ENCODE assay signal across 23 mouse cellular contexts in genomic region chr1:56953538-56953937, GRCm38 (mm10). TPM values are rescaled to one million over a fixed set of nuclear protein-coding genes. Genes with fewer than 3 reads are reported as not detected.
DNase-seq lines count a peak whose midpoint lies in the region; ATAC-seq and TF ChIP-seq lines count a peak whose summit lies in the region.
"Had no signal": no experiment of that assay in that cellular context is flagged by ENCODE, and none has a peak within 500 bp of the region (broad histone marks: within the 10 kb centered on the region; RNA-seq: fewer than 3 reads in every experiment).

No protein-coding gene starts in this region.

- no peaks in the 10 kb centered on the region for H3K27me3 ChIP-seq in forebrain, postnatal 0 days (ENCODE audit: insufficient read depth, low read length)
- H3K27me3 ChIP-seq in forebrain, embryonic 11.5 days (ENCODE audit: control insufficient read depth, insufficient read depth, low read length), result no peaks in the 10 kb centered on the region
- no peaks in the 10 kb centered on the region for H3K27me3 ChIP-seq in ES-Bruce4 (ENCODE audit: control insufficient read depth, insufficient read depth, low read length, poor library complexity, severe bottlenecking)
- no peaks in the 10 kb centered on the region for H3K27me3 ChIP-seq in kidney, embryonic 14.5 days (ENCODE audit: control insufficient read depth, insufficient read depth, low read length)
- no peaks in the 10 kb centered on the region for H3K27me3 ChIP-seq in intestine, postnatal 0 days (replicated peaks; ENCODE audit: control insufficient read depth, insufficient read depth, low read length)
- H3K27me3 ChIP-seq: hindbrain, embryonic 13.5 days; intestine, embryonic 15.5 days had no signal

- H3K4me3 ChIP-seq in forebrain, postnatal 0 days (ENCODE audit: low read depth, low read length), result no peak overlapping the region
- no peak overlapping the region for H3K4me3 ChIP-seq in forebrain, embryonic 11.5 days (ENCODE audit: low read depth, low read length)
- H3K4me3 ChIP-seq in ES-Bruce4 (ENCODE audit: low read depth, low read length), result no peak overlapping the region
- no peak overlapping the region for H3K4me3 ChIP-seq in kidney, embryonic 14.5 days (ENCODE audit: low read length)
- H3K4me3 ChIP-seq in intestine, postnatal 0 days (ENCODE audit: low read depth, low read length), result no peak overlapping the region
- H3K4me3 ChIP-seq: forebrain, embryonic 10.5 days; hindbrain, embryonic 10.5 days; hindbrain, embryonic 13.5 days; intestine, embryonic 15.5 days had no signal

- ATAC-seq in forebrain, postnatal 0 days, result no peak
- no peak for ATAC-seq in forebrain, embryonic 11.5 days (replicated peaks; ENCODE audit: low FRiP score)
- no peak for ATAC-seq in kidney, embryonic 14.5 days (ENCODE audit: low FRiP score, low TSS enrichment)
- no peak for ATAC-seq in intestine, postnatal 0 days
- ATAC-seq: forebrain, embryonic 14.5 days; hindbrain, embryonic 16.5 days; intestine, embryonic 15.5 days had no signal

- WGBS in forebrain, postnatal 0 days, result 70% methylated on average over 2 of the region's 2 CpGs
- WGBS in forebrain, embryonic 11.5 days, result 83% methylated on average over 2 of the region's 2 CpGs
- 87% methylated on average over 2 of the region's 2 CpGs for WGBS in kidney, embryonic 14.5 days
- 59% methylated on average over 2 of the region's 2 CpGs for WGBS in intestine, postnatal 0 days

- no peak for DNase-seq in forebrain, postnatal 0 days
- DNase-seq in forebrain, embryonic 11.5 days (ENCODE audit: low spot score), result no peak
- DNase-seq in R1 (ENCODE audit: low read depth, low spot score), result peak; percentile 89
- DNase-seq: adrenal gland, adult 2 months; adrenal gland, postnatal 14 days; cerebellum, adult 11 months; cerebellum, adult 2 months; cerebellum, adult 9-11 months; cerebellum, postnatal 25 days; gastrocnemius, postnatal 10 days; gastrocnemius, postnatal 36 days; heart, postnatal 36 days; kidney, adult 18-20 months had no signal

- H3K27ac ChIP-seq in forebrain, postnatal 0 days (ENCODE audit: low read depth, low read length), result peak overlapping the region; percentile 66
- H3K27ac ChIP-seq in forebrain, embryonic 11.5 days (ENCODE audit: low read depth, low read length), result no peak overlapping the region
- peak overlapping the region; percentile 95 for H3K27ac ChIP-seq in ES-Bruce4 (ENCODE audit: insufficient read depth, low read length)
- H3K27ac ChIP-seq in kidney, embryonic 14.5 days (ENCODE audit: low read depth, low read length), result no peak overlapping the region
- H3K27ac ChIP-seq in intestine, postnatal 0 days (ENCODE audit: low read depth, low read length), result no peak overlapping the region
- H3K27ac ChIP-seq: forebrain, embryonic 10.5 days; hindbrain, embryonic 10.5 days; hindbrain, embryonic 13.5 days; intestine, embryonic 15.5 days had no signal

- H3K9ac ChIP-seq in forebrain, postnatal 0 days, result peak overlapping the region; percentile 31; the same call in 1 of the 2 replicates
- no peak overlapping the region for H3K9ac ChIP-seq in forebrain, embryonic 11.5 days (ENCODE audit: low read length)
- H3K9ac ChIP-seq in ES-Bruce4 (ENCODE audit: low read depth, poor library complexity, severe bottlenecking), result no peak overlapping the region; the same call in 1 of the 2 replicates
- no peak overlapping the region for H3K9ac ChIP-seq in kidney, embryonic 14.5 days (ENCODE audit: low read depth, low read length)
- H3K9ac ChIP-seq in intestine, postnatal 0 days (ENCODE audit: low read depth, low read length), result no peak overlapping the region
- H3K9ac ChIP-seq: hindbrain, embryonic 13.5 days; intestine, embryonic 15.5 days had no signal

- H3K9me3 ChIP-seq in forebrain, postnatal 0 days (ENCODE audit: low read length), result no peaks in the 10 kb centered on the region
- H3K9me3 ChIP-seq in forebrain, embryonic 11.5 days (ENCODE audit: control insufficient read depth, low read length), result no peaks in the 10 kb centered on the region
- no peaks in the 10 kb centered on the region for H3K9me3 ChIP-seq in ES-Bruce4 (replicated peaks; ENCODE audit: control insufficient read depth, insufficient read depth, low read length, poor library complexity, severe bottlenecking)
- no peaks in the 10 kb centered on the region for H3K9me3 ChIP-seq in kidney, embryonic 14.5 days (ENCODE audit: control insufficient read depth, low read length)
- H3K9me3 ChIP-seq in intestine, postnatal 0 days (ENCODE audit: control insufficient read depth), result no peaks in the 10 kb centered on the region
- H3K9me3 ChIP-seq: forebrain, embryonic 10.5 days; hindbrain, embryonic 10.5 days; hindbrain, embryonic 13.5 days; intestine, embryonic 15.5 days had no signal

- no peak for TF ChIP-seq POLR2A in ES-Bruce4 (IDR thresholded peaks at IDR 0.05; ENCODE audit: insufficient read depth, low read length)

- TF ChIP-seq EP300 in ES-Bruce4 (IDR thresholded peaks at IDR 0.05; ENCODE audit: insufficient read depth, low read depth, low read length), result peak; percentile 94

- H3K4me2 ChIP-seq in forebrain, postnatal 0 days (ENCODE audit: low read depth), result peak overlapping the region; percentile 25
- H3K4me2 ChIP-seq in forebrain, embryonic 11.5 days (ENCODE audit: low read depth, low read length, severe bottlenecking), result no peak overlapping the region
- no peak overlapping the region for H3K4me2 ChIP-seq in kidney, embryonic 14.5 days (replicated peaks; ENCODE audit: low read depth, low read length)
- no peak overlapping the region for H3K4me2 ChIP-seq in intestine, postnatal 0 days (replicated peaks; ENCODE audit: low read depth)
- H3K4me2 ChIP-seq: heart, embryonic 11.5 days; hindbrain, embryonic 13.5 days; intestine, embryonic 15.5 days had no signal

- TF ChIP-seq CTCF in forebrain, postnatal 0 days (IDR thresholded peaks at IDR 0.05; ENCODE audit: low read depth), result no peak
- no peak for TF ChIP-seq CTCF in ES-Bruce4 (IDR thresholded peaks at IDR 0.05; ENCODE audit: low read depth, low read length)
- TF ChIP-seq CTCF in intestine, postnatal 0 days (IDR thresholded peaks at IDR 0.05; ENCODE audit: low read depth), result no peak

- H3K4me1 ChIP-seq in forebrain, postnatal 0 days (ENCODE audit: insufficient read depth), result 0 out of 2 replicates have a peak, but pooled peaks cover 7% of the 10 kb centered on the region
- H3K4me1 ChIP-seq in forebrain, embryonic 11.5 days (replicated peaks; ENCODE audit: control insufficient read depth, insufficient read depth, low read length), result no peaks in the 10 kb centered on the region
- H3K4me1 ChIP-seq in ES-Bruce4 (ENCODE audit: control insufficient read depth, insufficient read depth, low read length), result peaks cover 3% of the 10 kb centered on the region
- H3K4me1 ChIP-seq in kidney, embryonic 14.5 days (ENCODE audit: control insufficient read depth, insufficient read depth, low read length), result no peaks in the 10 kb centered on the region
- no peaks in the 10 kb centered on the region for H3K4me1 ChIP-seq in intestine, postnatal 0 days (replicated peaks; ENCODE audit: control insufficient read depth, insufficient read depth, low read length)
- H3K4me1 ChIP-seq: hindbrain, embryonic 10.5 days; hindbrain, embryonic 13.5 days had no signal

- H3K36me3 ChIP-seq in forebrain, postnatal 0 days (ENCODE audit: insufficient read depth), result no peaks in the 10 kb centered on the region; the same call in 1 of the 2 replicates
- H3K36me3 ChIP-seq in forebrain, embryonic 11.5 days (ENCODE audit: control insufficient read depth, insufficient read depth, low read length), result no peaks in the 10 kb centered on the region
- H3K36me3 ChIP-seq in ES-Bruce4 (ENCODE audit: control insufficient read depth, insufficient read depth, low read length, poor library complexity, severe bottlenecking), result no peaks in the 10 kb centered on the region
- no peaks in the 10 kb centered on the region for H3K36me3 ChIP-seq in kidney, embryonic 14.5 days (ENCODE audit: control insufficient read depth, insufficient read depth, low read length)
- H3K36me3 ChIP-seq in intestine, postnatal 0 days (ENCODE audit: control insufficient read depth, insufficient read depth), result no peaks in the 10 kb centered on the region
- H3K36me3 ChIP-seq: hindbrain, embryonic 13.5 days; intestine, embryonic 15.5 days had no signal

RNA-seq across cellular contexts. Expression of gene Satb2, which starts 24.9 kb away (rescaled TPM):
- 57.1 and 106 TPM in 2 replicates for total RNA-seq in forebrain, postnatal 0 days (2014; rRNA removed)
- polyA plus RNA-seq in forebrain, postnatal 0 days (2015; fragmentation: Nextera tagmentation; extraction: Ambion mirVana), result 21.7 and 43.1 TPM in 2 replicates
- polyA plus RNA-seq in forebrain, embryonic 11.5 days (2014; fragmentation: Nextera tagmentation; extraction: Ambion mirVana), result 1.5 and 1.9 TPM in 2 replicates
- 5.2 and 5.5 TPM in 2 replicates for polyA plus RNA-seq in ES-Bruce4 (2011; ENCODE audit: insufficient read depth, insufficient read length, low read depth, missing spikeins)
- polyA plus RNA-seq in kidney, embryonic 14.5 days (2014; fragmentation: Nextera tagmentation; extraction: Ambion mirVana), result 1.1 and 2.0 TPM in 2 replicates
- 1.6 and 2.4 TPM in 2 replicates for polyA plus RNA-seq in intestine, postnatal 0 days (2015; fragmentation: Nextera tagmentation; extraction: Ambion mirVana)

Comparison
In these comparisons a context has a peak if more than half of its experiments do, and no peak if none do; other contexts are left out.
1. H3K27ac ChIP-seq: peak in forebrain, postnatal 0 days (single experiment) and ES-Bruce4 (single experiment); none in forebrain, embryonic 11.5 days (single experiment), kidney, embryonic 14.5 days (single experiment) and intestine, postnatal 0 days (single experiment).